Mouse (Mus musculus) MEL-GATA-1-ER (cell line): ENCODE results near the gene B230104I21Rik.

Experiments
- DNase-seq: peaks from one replicate; pipeline ENCODE4 v3.0.0-alpha.2; 2012; ENCODE audit warnings: low read depth; ENCODE audit errors: extremely low read depth

B230104I21Rik gene

GRCm38 (mm10) chr4:154348197-154348786 is 12.4 kb downstream of the B230104I21Rik start:
- DNase-seq = no peak

DNA sequence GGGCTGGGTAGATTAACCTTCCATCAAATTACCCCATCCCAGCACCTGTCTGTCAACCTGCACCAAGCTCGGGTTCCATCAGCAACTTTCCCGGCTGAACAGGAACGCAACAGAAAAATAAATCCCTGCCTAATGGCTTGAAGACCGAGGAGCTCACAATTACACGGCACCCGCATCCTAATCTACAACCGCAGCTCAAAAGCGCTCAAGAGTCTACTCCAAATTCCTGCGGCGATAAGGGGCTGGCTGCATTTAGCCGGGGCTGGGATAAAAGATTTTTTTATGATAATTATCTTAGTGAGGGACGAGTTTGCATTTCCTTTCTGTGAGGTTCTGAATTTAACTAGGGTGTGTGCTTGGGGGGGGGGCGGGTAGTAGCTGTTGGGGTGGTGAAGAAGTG is 16.3 kb downstream of the B230104I21Rik start:
- DNase-seq = no peak

DNA sequence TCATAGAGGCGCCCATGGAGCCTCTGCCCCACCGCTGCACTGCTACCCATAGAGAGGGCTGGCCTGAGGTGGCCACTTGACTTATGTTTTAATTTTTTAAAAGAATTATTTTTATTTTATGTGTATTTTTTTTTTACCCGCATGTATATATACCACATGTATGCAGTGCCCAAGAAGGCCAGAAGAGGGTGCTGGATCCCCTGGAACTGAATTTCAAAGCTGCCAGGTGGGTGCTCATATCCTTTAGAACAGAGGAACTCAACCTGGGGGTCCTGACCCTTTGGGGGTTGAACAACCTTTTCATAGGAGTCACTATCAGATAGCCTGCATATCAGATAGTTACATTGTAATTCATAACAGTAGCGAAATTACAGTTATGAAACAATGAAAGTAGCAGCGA is 19.5 kb downstream of the B230104I21Rik start:
- DNase-seq = no peak

DNA sequence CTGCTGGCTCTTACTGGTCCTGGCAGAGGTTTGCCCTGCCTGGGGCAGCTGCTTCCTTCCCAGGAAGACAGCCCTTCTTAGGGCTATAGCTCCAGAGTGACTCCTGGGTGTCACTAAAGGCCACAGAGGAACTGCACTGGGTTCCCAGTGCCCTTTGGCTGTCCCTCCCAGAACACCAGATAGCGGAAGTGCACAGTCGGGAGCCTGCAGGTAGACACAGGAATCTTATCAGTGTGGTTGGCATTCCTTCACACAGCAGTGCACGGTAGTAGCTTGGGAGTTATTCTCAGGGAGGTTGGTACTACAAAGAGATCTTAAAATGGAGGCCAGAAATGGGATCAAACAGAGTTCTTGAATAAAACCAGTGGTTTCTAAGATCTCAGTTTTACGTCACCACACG is 22.4 kb downstream of the B230104I21Rik start:
- DNase-seq = no peak

GRCm38 (mm10) chr4:154358816-154359215 is 22.9 kb downstream of the B230104I21Rik start:
- no peak for DNase-seq

DNA sequence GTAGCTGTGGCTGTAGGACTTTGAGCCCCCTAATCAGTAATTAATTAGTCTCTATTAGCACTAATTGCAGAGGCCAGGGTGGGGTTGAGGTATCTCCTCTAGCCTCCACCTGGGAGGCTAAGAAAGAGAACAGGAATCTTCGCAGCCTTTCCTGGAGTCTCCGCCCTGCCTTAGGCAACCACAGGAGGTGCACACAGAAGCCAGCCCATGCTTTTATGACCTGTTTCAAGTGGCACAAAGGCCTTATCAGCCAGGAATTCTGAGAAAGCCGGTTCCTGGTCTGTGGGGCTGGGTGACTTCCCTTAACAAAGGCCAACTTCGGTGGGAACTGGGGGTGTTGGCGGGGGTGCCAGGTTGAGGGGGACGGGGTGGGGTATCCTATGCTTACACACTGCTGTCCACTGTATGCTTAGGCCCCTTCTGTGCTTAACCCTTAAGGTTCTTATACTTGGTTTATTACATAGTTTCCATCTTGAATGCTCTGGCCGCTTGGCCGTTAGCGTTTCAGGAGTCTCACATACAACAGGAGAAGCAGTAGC is 23.9 kb downstream of the B230104I21Rik start:
- no peak for DNase-seq

DNA sequence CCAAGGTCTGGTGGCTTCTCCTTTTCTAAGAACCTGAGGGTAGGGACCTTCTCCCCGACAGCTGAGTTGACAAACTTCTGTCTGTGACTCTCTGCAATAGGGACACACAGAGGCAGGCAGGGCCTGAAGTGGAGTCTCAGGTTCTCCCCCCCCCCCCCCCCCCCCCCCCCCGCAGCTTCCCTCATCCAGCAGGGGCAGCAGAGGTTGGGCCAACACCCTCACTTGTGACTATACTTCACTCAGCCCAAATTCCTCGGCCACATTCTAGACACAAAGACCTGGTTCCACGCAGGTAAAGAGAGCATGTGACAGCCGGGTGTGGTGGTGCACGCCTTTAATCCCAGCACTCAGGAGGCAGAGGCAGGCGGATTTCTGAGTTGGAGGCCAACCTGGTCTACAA is 24.5 kb downstream of the B230104I21Rik start:
- DNase-seq = no peak

GRCm38 (mm10) chr4:154360850-154361249 is 24.9 kb downstream of the B230104I21Rik start:
- DNase-seq = no peak

DNA sequence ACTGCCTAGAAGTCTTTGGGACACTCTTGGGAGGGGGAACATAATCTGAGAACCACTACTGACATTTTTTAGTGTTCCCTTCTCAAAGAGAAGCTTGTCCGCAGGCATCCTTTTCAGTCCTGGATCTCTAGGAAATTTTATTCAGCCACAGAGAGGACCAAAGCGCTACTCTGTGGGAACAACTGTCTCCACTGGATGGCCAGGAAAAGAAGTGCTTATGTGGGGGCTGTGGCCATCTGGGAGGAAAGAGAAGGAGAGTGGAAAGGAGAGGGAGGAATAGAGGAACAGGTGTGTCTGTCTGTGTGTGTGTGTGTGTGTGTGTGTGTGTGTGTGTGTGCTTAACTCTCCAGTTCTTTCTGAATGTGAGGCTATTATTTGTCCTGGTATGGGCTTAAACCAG is 28.8 kb downstream of the B230104I21Rik start:
- DNase-seq = no peak

DNA sequence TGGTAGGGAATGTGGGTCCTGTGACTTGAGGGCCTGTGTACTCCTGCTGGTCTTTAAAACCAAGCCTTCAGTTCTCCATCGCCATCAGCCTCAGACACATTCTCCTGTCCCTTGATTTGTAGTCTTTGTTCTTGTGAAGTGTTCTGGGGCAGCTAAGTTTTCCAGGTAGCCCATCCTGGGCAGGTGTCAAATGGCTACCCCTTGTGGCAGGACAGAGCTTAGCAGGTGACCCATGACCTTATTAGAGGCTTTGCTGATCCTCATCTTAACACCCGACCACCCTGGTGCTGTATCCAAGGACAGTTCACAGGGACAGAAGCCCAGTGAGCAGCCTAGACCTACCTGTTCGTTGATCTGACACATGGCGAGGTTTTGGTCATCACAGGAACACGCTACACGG is 30.9 kb downstream of the B230104I21Rik start:
- no peak for DNase-seq

DNA sequence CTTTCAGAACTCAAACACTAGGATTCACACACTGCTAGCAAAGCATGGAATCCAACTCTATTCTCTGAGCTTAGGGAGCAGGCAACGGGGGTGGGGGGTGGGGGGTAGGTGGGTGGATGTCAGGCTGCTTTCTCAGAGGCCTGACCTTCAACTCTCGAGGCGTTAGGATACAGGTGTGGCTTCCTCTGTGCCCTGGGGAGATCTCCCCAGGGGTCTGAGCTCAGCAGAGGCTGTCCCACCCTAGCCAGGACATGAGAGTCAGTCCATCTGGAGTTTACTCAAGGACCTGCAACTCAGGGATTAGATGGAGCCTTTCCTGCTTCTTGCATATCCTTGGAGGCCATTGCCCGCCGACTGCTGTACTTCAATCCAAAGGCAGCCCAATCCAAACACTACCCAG is 33.2 kb downstream of the B230104I21Rik start:
- no peak for DNase-seq

DNA sequence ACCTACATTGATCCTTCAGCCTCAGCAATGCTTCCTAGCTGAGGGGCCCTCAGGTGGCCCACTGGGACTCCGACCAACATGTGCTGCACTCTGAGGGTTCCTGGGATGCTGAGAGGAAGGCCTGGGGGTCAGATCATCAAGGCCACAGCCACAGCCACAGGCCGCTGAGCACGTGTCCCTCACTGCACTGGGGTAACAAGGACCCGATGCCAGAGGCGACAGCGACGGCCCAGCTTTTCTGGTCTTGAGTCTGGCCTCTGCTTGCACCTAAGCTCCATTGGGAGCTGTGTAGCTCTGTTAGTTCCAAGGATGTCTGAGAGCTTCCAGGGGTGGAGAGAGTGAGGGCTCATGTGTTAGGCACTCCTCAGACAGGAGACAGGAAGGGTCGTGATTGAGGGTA is 34.9 kb downstream of the B230104I21Rik start:
- no peak for DNase-seq

DNA sequence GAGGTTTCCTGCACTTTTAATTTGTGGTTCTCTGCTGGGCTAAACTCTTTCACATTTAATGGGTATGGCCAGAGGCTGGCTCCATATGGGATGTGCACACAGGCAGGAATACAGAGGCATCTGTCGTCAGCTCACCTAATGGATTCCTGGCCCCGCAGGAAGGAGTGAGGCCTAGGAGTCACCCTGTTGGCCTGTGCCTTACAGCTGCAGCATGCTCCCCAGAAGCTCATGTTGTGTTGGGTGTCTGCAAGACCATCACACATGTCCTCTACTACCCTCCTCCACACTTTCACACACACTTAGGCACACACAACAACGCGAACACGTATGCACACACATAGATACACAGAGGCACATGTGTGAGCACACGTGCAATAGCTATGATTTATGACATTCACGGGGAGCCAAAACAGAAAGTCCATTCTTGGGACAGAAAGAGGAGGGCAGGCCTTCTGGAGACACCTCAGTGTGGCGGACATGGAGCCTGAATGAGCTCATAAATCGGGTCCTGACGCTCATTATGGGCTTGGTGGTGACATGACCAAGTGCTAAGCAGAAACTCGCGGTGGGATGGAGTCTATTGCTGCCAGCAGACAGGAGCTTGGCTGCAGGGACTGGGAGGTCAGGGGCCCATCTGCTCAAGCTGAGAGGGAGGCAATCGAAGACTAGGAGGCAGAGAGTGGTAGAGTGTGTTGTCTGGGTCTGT is 35.8 kb downstream of the B230104I21Rik start:
- DNase-seq = no peak

DNA sequence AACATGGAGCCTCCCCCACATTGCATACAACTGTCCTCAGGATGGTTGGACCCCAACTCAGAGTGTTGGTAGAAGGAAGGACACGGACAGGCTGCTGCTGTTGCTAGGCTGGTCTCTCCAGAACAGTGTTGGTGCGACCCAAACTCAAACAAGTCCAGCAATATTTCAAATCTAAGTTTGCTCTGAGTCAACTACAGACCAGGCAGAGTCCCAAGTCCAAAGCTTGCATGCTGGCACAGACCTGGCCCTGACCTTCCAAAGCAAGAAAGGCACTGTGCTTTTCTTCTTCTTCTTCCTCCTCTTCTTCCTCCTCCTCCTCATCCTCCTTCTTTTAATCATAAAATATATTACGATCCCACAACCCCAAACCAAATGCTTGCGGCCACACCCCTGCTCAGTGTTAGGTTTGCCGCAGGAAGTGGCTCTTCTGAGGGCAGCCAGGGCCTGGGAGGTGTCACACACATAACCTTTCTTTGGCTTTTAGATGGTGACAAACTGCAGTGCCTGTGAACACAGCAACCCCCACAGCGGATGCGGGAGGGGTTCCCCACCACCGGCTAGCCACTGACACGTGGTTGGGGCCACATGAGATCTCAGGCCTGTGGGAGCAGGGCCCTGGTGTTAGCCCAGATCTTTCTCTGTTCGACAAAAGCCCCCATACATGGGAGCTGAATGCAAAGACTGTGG is 40.2 kb downstream of the B230104I21Rik start:
- DNase-seq = no peak

DNA sequence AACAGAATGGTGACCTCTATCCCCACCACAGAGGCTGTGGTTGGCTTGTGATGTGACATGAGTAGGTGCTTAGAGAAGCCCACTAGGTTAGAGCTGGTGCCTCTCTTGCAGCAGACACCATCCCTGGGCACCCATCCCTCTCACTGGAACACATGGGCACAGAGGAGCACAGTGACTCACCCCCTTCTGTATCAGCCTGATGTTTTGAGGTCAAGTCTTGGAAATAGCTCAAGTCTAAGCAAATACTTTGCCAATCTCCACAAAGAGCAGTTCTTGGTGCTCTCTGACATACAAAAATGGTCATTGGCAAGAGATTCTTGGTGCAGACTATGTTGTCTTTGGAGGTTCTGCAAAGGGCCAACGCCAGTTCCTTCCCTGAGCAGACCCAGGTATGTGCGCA is 42.9 kb downstream of the B230104I21Rik start:
- DNase-seq = no peak

- no peak for DNase-seq
Measured at GRCm38 (mm10) chr4:154385208-154385607, 49.3 kb downstream of the B230104I21Rik start.

GRCm38 (mm10) chr4:154385918-154386317 is 50.0 kb downstream of the B230104I21Rik start:
- no peak for DNase-seq

GRCm38 (mm10) chr4:154386810-154387209 is 50.9 kb downstream of the B230104I21Rik start:
- DNase-seq = no peak

- DNase-seq = no peak
Measured at GRCm38 (mm10) chr4:154389641-154390040, 53.7 kb downstream of the B230104I21Rik start.

DNA sequence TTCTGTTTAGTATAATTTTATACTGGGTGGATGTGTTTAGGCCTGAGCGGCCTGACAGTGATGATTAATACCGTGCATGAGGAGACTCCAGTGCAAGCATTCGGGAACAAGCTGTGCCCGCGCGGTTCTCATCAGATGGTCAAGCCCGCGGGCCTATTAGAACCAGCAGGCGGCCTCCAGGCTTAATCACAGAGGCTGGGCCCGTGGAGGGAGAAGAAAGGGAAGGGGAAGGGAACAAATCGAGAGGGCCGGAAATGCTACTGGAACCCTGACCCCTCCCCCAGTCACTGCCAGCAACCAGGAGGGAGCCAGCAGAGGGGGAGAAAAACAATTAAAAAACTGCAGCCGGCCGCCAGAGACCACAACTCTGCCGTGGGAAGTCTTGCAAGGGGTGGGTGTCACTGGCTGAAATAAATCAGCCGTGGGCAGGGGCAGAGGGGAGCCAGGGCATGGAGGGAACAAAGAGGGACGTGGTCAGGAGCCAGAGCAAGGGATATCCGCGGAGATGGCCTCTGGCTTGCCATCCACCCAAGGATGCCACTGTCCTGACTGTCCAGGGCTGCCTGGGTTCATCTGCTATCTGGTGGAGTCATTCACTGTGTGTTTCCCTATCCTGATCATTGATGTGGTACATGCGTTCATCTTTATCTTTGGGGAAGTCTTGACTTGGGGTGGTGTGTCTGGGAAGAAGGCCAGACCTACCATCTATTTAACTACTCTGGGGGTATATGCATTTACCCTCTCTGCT is 54.6 kb downstream of the B230104I21Rik start:
- DNase-seq = no peak

DNA sequence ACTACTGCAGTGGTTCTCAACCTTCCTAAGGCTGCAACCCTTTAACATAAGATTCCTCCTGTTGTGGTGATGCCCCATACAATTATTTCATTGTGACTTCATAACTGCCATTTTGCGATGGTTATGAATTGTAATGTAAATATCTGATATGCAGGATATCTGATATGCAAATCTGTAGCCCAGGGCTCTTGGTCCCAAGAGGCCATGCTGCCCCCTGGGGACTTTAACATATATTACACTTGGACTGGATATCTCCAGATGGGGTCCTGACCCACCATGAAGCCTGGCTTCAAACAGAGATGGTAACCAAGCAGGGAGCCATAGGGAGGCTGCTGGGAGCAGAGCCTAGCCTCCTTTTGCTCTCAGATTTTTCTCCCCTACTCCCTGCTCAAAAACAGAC is 56.7 kb downstream of the B230104I21Rik start:
- no peak for DNase-seq
